Mouse (Mus musculus) kidney, embryonic 16.5 days (tissue): ENCODE results near the gene Iqce. TPM values are rescaled to one million over a fixed set of nuclear protein-coding genes. Genes with fewer than 3 reads are reported as not detected.
"Not testable (repeated sequence)": the region's sequence is repeated elsewhere in the genome, so short reads cannot be mapped to it uniquely, and the experiment has no call there.

Experiments
- ATAC-seq: fragments of 200-750 bp; cut with Nextera tagmentation; 2 replicates; pipeline ENCODE4 v1.8.0; 2017; ENCODE audit warnings: moderate TSS enrichment; ENCODE audit not compliant: low FRiP score, low TSS enrichment
- H3K27ac ChIP-seq: fragments of 300-500 bp; sonication (generic); 2 replicates; pipeline ENCODE4 v1.5.1; 2014; ENCODE audit warnings: low read length
- H3K27me3 ChIP-seq: fragments of 300-500 bp; sonication (generic); 2 replicates; pipeline ENCODE4 v1.6.1; 2014; ENCODE audit warnings: low read length, control low read depth, mixed read lengths; ENCODE audit not compliant: insufficient read depth
- H3K36me3 ChIP-seq: fragments of 300-500 bp; sonication (generic); 2 replicates; pipeline ENCODE4 v1.6.1; 2014; ENCODE audit warnings: low read length, control low read depth, mixed read lengths; ENCODE audit not compliant: insufficient read depth
- H3K4me1 ChIP-seq: fragments of 300-500 bp; sonication (generic); 2 replicates; pipeline ENCODE4 v1.6.1; 2014; ENCODE audit warnings: low read length, control low read depth, mixed read lengths; ENCODE audit not compliant: insufficient read depth
- H3K4me2 ChIP-seq: fragments of 300-500 bp; sonication (generic); replicated peaks from 2 replicates; pipeline ENCODE4 v1.6.1; 2014; ENCODE audit warnings: low read depth, low read length
- H3K4me3 ChIP-seq: fragments of 300-500 bp; sonication (generic); 2 replicates; pipeline ENCODE4 v1.5.1; 2014; ENCODE audit warnings: mild to moderate bottlenecking, low read length
- H3K9ac ChIP-seq: fragments of 300-500 bp; sonication (generic); replicated peaks from 2 replicates; pipeline ENCODE4 v1.6.1; 2014; ENCODE audit warnings: low read length
- H3K9me3 ChIP-seq: fragments of 300-500 bp; sonication (generic); 2 replicates; pipeline ENCODE4 v1.6.1; 2016; ENCODE audit warnings: low read length, control low read depth
- WGBS: fragments of 180-500 bp; shearing (Covaris S2); extraction: QIAGEN DNeasy Blood & Tissue Kit; methylation state at CpG from one replicate; pipeline ENCODE4 v1.1.7; 2014; 5-methylcytosine and 5-hydroxymethylcytosine counted together
- polyA plus RNA-seq: library from polyadenylated mRNA; unstranded; fragments of >200 nt; fragmentation: Nextera tagmentation; extraction: Ambion mirVana; gene quantifications from 2 replicates; pipeline ENCODE4 v1.2.1, GENCODE M21; 2015

Iqce gene
- polyA plus RNA-seq, 1 experiment from 2014 or later: 26.0 TPM

DNA sequence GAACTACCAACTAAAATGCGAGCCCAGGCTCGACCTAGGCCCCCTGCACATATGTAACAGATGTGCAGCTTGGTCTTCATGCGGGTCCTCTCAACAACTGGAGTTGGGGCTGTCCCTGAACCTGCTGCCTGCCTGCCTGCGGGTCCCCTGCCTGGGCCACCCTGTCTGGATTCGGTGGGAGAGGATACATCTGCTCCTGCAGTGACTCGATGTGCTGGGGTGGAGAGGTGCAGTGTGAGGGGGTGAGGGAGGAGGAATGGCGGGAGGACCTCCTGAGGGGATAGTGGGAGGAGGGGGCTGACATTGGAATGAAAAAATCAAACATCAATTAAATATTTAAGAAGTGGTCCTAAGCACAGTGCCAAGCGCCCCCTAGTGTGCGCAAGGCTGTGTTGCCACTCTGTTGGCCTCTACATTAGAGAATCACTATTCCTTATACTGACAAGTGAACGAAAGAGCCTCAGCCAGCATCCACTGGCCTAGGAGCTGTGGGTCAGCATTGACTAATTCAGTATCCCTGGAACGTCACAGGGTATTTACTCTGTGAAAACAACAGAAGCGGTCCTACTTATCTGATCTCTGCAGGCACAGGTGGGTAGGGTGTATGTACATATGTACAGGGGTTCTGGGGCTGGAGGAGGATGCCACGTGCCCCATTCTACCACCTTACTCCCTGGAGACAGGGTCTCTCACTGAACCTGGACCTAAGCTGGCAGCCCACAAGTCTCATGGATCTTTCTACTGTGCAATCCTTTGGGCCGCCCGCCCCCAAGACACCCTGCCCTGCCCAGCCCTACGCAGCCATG, 17.6 kb downstream of the Iqce start:
- WGBS: 65% methylated on average over 16 of the region's 16 CpGs
- H3K27ac ChIP-seq: no peak overlapping the region
- H3K4me3 ChIP-seq: no peak overlapping the region
- no peak for ATAC-seq
- no peaks in the 10 kb centered on the region for H3K27me3 ChIP-seq
- peaks cover 26% of the 10 kb centered on the region for H3K36me3 ChIP-seq
- H3K4me2 ChIP-seq: no peak overlapping the region
- H3K4me1 ChIP-seq: no peaks in the 10 kb centered on the region
- no peaks in the 10 kb centered on the region for H3K9me3 ChIP-seq
- H3K9ac ChIP-seq: no peak overlapping the region

DNA sequence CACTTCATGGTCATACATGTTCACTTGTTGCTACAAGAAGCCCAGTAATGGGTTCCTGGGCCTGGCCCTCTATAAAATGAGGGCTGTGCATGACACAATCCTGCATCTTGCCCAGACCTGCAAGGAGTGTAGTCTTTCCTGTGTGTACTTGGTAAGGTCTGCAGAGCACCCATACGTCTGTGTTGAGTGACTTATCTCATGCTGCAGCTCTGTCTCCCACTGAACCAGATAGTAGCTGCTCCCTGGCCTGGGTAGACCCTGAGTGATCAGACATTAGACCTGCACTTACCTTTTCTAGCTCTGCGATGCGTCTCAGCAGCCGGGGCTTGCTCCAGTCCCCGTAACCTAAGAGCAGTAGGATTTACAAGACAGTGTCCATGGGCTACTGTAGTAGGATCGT, 20.1 kb downstream of the Iqce start:
- Histone ChIP-seq H3K9me3 (no peaks in the 10 kb centered on the region), H3K27me3 (no peaks in the 10 kb centered on the region), H3K4me3 (no peak overlapping the region), H3K27ac (no peak overlapping the region), H3K4me2 (no peak overlapping the region), H3K4me1 (no peaks in the 10 kb centered on the region), H3K9ac (no peak overlapping the region), H3K36me3 (peaks cover 28% of the 10 kb centered on the region)
- WGBS: 96% methylated on average over 6 of the region's 6 CpGs
- no peak for ATAC-seq

DNA sequence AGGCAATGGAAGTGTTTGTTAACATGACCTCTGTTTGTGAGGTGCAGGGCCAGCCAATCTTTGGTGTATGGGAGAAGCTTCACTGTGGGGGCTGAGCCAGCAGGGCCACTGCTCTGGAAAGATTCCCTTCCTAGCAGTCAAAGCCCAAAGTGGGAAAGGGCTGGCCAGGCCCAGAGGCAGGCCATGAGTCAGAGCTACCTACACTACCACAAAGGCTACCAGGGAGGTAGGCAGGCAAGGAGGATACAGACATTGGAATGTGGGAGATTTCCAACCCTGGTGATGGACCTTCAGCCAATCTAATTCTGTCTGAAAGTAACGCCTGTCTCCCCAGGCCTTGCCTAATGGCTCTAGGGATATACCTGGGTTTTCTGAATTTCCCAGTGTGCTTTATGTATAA, 21.2 kb downstream of the Iqce start:
- Histone ChIP-seq H3K4me2 (no peak overlapping the region), H3K27me3 (no peaks in the 10 kb centered on the region), H3K9me3 (no peaks in the 10 kb centered on the region), H3K27ac (no peak overlapping the region), H3K36me3 (peaks cover 36% of the 10 kb centered on the region), H3K4me1 (no peaks in the 10 kb centered on the region), H3K4me3 (no peak overlapping the region), H3K9ac (no peak overlapping the region)
- ATAC-seq: no peak
- WGBS: 82% methylated on average over 1 of the region's 1 CpGs

DNA sequence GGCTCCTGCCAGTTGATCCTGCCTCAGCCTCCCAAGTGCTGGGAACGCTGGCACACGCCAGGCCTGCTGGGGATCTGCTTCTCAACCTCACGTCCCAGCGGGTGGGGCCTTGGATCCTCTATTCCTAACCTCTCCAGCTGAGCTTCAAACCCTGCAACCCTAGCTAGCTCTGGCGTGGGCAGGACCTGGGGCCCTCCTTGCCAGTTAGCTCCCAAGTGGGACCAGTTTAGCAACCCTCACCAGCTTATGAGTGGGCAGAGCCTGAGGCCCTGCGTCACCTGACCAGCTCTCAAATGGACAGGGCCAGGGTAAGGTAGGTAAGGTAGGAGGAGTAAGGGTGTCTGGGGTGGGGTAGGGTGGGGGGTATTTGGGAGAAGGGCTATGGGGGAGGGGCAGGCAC, 22.1 kb downstream of the Iqce start:
- Histone ChIP-seq H3K27me3 (no peaks in the 10 kb centered on the region), H3K4me2 (no peak overlapping the region), H3K9me3 (no peaks in the 10 kb centered on the region), H3K4me3 (no peak overlapping the region), H3K4me1 (no peaks in the 10 kb centered on the region), H3K27ac (no peak overlapping the region), H3K9ac (no peak overlapping the region), H3K36me3 (peaks cover 37% of the 10 kb centered on the region)
- no peak for ATAC-seq
- WGBS: 91% methylated on average over 6 of the region's 6 CpGs

DNA sequence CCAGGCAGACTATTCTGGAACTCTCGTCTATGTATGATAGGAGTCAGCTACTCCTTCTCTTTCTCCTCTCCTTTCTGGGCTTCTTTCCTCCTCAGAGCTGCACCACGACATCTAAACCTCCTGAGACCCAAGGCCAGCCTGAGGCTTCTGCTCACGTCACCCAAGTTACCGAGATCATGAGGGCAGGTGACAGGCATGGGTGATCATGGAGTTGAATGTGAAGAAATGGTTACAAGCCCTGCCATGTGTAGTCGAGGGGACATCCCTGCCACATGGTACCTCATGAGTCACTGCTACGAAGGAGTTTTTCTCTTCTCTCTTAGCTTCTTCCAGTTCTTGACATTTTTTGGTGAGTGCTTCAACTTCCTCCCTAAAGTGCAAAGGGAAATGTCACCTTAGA, 25.0 kb downstream of the Iqce start:
- H3K9me3 ChIP-seq: no peaks in the 10 kb centered on the region

GRCm38 (mm10) chr5:140675640-140676039, 26.5 kb downstream of the Iqce start:
- Histone ChIP-seq H3K27ac (no peak overlapping the region), H3K9ac (no peak overlapping the region), H3K9me3 (no peaks in the 10 kb centered on the region), H3K4me1 (no peaks in the 10 kb centered on the region), H3K36me3 (peaks cover 48% of the 10 kb centered on the region), H3K4me2 (no peak overlapping the region), H3K4me3 (no peak overlapping the region), H3K27me3 (no peaks in the 10 kb centered on the region)
- WGBS: 90% methylated on average over 11 of the region's 11 CpGs
- ATAC-seq: no peak

More for the DNA sequence above, 25.0 kb downstream of the Iqce start:
- H3K9ac ChIP-seq: no peak overlapping the region
- H3K4me2 ChIP-seq: no peak overlapping the region
- H3K27ac ChIP-seq: no peak overlapping the region
- WGBS: 81% methylated on average over 6 of the region's 6 CpGs
- peaks cover 46% of the 10 kb centered on the region for H3K36me3 ChIP-seq
- ATAC-seq: no peak
- H3K4me3 ChIP-seq: no peak overlapping the region
- H3K4me1 ChIP-seq: no peaks in the 10 kb centered on the region
- no peaks in the 10 kb centered on the region for H3K27me3 ChIP-seq

DNA sequence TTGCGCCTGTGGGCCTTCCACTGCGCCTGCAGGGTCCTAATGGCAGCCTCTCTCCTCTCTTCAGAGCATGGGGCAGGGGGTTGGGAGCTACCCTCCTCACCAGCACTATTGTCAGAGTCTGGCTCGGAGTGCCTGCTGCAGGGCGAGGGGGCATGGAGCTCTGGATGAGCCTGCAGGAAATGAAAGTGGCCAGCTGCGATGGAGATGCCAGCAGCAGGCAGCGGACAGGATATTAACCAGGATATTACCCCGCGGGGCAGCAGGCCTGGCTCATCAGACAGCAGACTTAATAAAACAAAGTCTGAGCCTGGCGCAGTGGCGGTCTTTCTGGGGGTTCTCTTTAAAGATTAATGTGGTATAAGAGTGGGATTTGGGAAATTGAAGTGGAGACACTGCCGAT, 27.1 kb downstream of the Iqce start:
- H3K27ac ChIP-seq: no peak overlapping the region
- H3K4me2 ChIP-seq: no peak overlapping the region
- ATAC-seq: no peak
- no peaks in the 10 kb centered on the region for H3K27me3 ChIP-seq
- WGBS: 85% methylated on average over 11 of the region's 11 CpGs
- H3K9ac ChIP-seq: no peak overlapping the region
- H3K4me3 ChIP-seq: no peak overlapping the region
- peaks cover 50% of the 10 kb centered on the region for H3K36me3 ChIP-seq
- H3K4me1 ChIP-seq: no peaks in the 10 kb centered on the region
- H3K9me3 ChIP-seq: no peaks in the 10 kb centered on the region

DNA sequence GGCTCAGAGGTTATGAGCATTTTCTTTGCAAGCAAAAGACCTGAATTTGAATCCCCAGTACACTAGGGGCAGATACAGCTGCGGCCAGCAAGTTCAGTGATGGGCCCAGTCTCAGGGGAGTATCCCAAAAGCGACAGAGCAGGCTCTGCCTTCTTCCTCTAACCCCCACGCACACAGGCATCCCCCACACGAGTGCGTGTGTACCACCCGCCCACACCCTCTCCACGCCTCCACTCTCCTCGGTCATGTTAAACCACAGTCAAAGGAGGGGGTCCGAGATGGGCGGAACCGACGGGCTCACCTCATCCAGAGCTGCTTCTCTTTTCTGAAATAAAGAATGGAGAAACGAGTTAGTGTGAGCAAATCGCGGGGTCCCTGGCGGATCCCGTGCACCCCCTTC, 28.1 kb downstream of the Iqce start:
- ATAC-seq: no peak
- Histone ChIP-seq H3K9ac (no peak overlapping the region), H3K27me3 (no peaks in the 10 kb centered on the region), H3K4me1 (no peaks in the 10 kb centered on the region), H3K9me3 (peaks cover 4% of the 10 kb centered on the region), H3K27ac (no peak overlapping the region), H3K4me2 (no peak overlapping the region), H3K4me3 (no peak overlapping the region), H3K36me3 (peaks cover 57% of the 10 kb centered on the region)
- WGBS: 70% methylated on average over 17 of the region's 17 CpGs

DNA sequence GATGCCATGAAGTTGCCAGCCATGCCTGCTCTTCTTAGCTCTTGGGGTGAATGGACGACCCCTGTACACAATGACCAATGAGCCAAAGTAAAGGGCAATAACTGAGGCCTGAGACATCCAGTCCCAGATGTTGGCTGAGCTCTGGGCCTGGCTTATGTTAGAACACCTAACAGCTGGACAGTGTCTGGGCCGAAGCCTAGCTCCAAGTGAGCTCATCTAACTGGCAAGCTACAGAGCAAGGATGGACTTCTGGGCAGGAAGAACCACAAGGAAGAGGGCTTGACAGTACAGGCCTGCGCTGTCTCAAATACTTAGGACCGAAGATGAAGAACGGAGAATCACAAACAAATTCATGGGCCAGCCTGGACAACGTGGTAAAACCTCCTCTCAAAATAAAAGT, 29.6 kb downstream of the Iqce start:
- 85% methylated on average over 6 of the region's 6 CpGs for WGBS
- H3K4me1 ChIP-seq, H3K27ac ChIP-seq, H3K9me3 ChIP-seq, H3K4me3 ChIP-seq, H3K9ac ChIP-seq, H3K4me2 ChIP-seq, H3K27me3 ChIP-seq, ATAC-seq: not testable (repeated sequence)
- H3K36me3 ChIP-seq: peaks cover 54% of the 10 kb centered on the region

DNA sequence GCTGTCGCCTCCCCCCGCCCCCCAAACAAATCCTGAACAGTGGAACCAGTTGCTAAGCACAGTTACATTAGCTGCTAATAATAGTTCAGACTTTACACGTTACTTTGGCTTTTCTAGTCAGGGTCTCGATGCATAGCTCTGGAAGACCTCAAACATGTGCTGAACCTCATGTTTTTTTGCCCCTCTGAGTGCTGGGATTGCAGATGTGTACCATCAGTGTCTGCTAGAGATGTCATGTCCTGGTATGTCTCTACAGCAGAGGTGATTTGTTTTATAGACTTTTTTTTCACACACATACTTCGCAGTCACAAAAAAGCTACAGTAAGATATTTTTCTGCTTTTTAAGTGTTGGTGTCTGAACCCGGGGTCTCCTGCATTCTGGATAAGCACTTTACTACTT, 30.1 kb downstream of the Iqce start:
- Histone ChIP-seq H3K4me3 (no peak overlapping the region), H3K27ac (no peak overlapping the region), H3K27me3 (no peaks in the 10 kb centered on the region), H3K9me3 (peaks cover 10% of the 10 kb centered on the region), H3K4me1 (no peaks in the 10 kb centered on the region), H3K36me3 (peaks cover 49% of the 10 kb centered on the region), H3K4me2 (no peak overlapping the region), H3K9ac (no peak overlapping the region)
- WGBS: 80% methylated on average over 6 of the region's 6 CpGs
- ATAC-seq: no peak
